Mouse (Mus musculus) cortical plate, adult 2 months (tissue): ENCODE results near the gene H2al2a. TPM values are rescaled to one million over a fixed set of nuclear protein-coding genes. Genes with fewer than 3 reads are reported as not detected.

Source experiments
- H3K27ac ChIP-seq: fragments of 200-500 bp; 2 replicates; pipeline ENCODE4 v1.5.1; 2012; ENCODE audit warnings: low read length, control low read depth, inconsistent platforms; ENCODE audit not compliant: insufficient read depth
- H3K4me1 ChIP-seq: fragments of 200-500 bp; 2 replicates; pipeline ENCODE4 v1.6.1; 2011; ENCODE audit warnings: low read length; ENCODE audit not compliant: control insufficient read depth, insufficient read depth
- H3K4me3 ChIP-seq: fragments of 200-500 bp; 2 replicates; pipeline ENCODE4 v1.5.1; 2011; ENCODE audit warnings: mild to moderate bottlenecking, low read length, control low read depth; ENCODE audit not compliant: insufficient read depth
- CTCF ChIP-seq: fragments of 200-500 bp; IDR thresholded peaks from 2 replicates; pipeline ENCODE4 v1.5.1; 2011; ENCODE audit warnings: mild to moderate bottlenecking, control low read depth, low read length; ENCODE audit not compliant: insufficient read depth; ENCODE audit errors: extremely low read depth
- POLR2A ChIP-seq: fragments of 200-500 bp; IDR thresholded peaks from 2 replicates; pipeline ENCODE4 v1.6.1; 2011; ENCODE audit warnings: mild to moderate bottlenecking, low read length, control low read depth; ENCODE audit not compliant: insufficient read depth; ENCODE audit errors: extremely low read depth
- polyA plus RNA-seq: library from polyadenylated mRNA; depleted of rRNA; stranded (reverse); fragments of >200 nt; gene quantifications from 2 replicates; pipeline ENCODE4 v1.2.3, GENCODE M21; 2012; rRNA removed

H2al2a gene
- polyA plus RNA-seq, 1 experiment, result not detected

GRCm38 (mm10) chr2:17959501-17959900 is 37.3 kb downstream of the H2al2a start:
- no peak overlapping the region for H3K4me3 ChIP-seq
- no peaks in the 10 kb centered on the region for H3K4me1 ChIP-seq
- TF ChIP-seq CTCF, result no peak
- no peak for TF ChIP-seq POLR2A
- no peak overlapping the region for H3K27ac ChIP-seq

- Histone ChIP-seq H3K27ac (no peak overlapping the region), H3K4me1 (0 out of 2 replicates have a peak, but pooled peaks cover 2% of the 10 kb centered on the region), H3K4me3 (no peak overlapping the region)
- TF ChIP-seq CTCF (no peak), POLR2A (no peak)
Measured at GRCm38 (mm10) chr2:17946875-17947274, 49.9 kb downstream of the H2al2a start.

Other genes with a start within 250 kb of the H2al2a start
- gene A930004D18Rik, start 40.8 kb upstream of the H2al2a start, polyA plus RNA-seq, result 1.9 and 2.1 TPM in 2 replicates
- gene Skida1, start 52.1 kb upstream of the H2al2a start, polyA plus RNA-seq, result 5.4 and 7.4 TPM in 2 replicates
- gene Mllt10, start 58.3 kb upstream of the H2al2a start, polyA plus RNA-seq, result 37.1 and 38.0 TPM in 2 replicates